Mouse (Mus musculus) kidney, embryonic 14.5 days (tissue): ENCODE data around the gene Cdc34. TPM values are rescaled to one million over a fixed set of nuclear protein-coding genes. Genes with fewer than 3 reads are reported as not detected.
A peak's percentile ranks its signal among the peaks of the same experiment; 100 is the strongest.

Experiments
- ATAC-seq: fragments of 200-750 bp; cut with Nextera tagmentation; 2 replicates; pipeline ENCODE4 v1.8.0; 2017; ENCODE audit warnings: moderate number of reproducible peaks, mild to moderate bottlenecking, moderate TSS enrichment, moderate library complexity; ENCODE audit not compliant: low FRiP score, low TSS enrichment
- H3K27ac ChIP-seq: fragments of 300-500 bp; sonication (generic); 2 replicates; pipeline ENCODE4 v1.5.1; 2014; ENCODE audit warnings: low read depth, mild to moderate bottlenecking, low read length, moderate library complexity, mixed read lengths
- H3K27me3 ChIP-seq: fragments of 300-500 bp; sonication (generic); 2 replicates; pipeline ENCODE4 v1.6.1; 2014; ENCODE audit warnings: mild to moderate bottlenecking, low read length; ENCODE audit not compliant: control insufficient read depth, insufficient read depth
- H3K36me3 ChIP-seq: fragments of 300-500 bp; sonication (generic); 2 replicates; pipeline ENCODE4 v1.6.1; 2014; ENCODE audit warnings: low read length, mixed read lengths; ENCODE audit not compliant: control insufficient read depth, insufficient read depth
- H3K4me1 ChIP-seq: fragments of 300-500 bp; sonication (generic); 2 replicates; pipeline ENCODE4 v1.6.1; 2014; ENCODE audit warnings: low read length, mixed read lengths; ENCODE audit not compliant: control insufficient read depth, insufficient read depth
- H3K4me2 ChIP-seq: fragments of 300-500 bp; sonication (generic); replicated peaks from 2 replicates; pipeline ENCODE4 v1.6.1; 2014; ENCODE audit warnings: low read depth, mild to moderate bottlenecking, low read length
- H3K4me3 ChIP-seq: fragments of 300-500 bp; sonication (generic); 2 replicates; pipeline ENCODE4 v1.5.1; 2014; ENCODE audit warnings: mild to moderate bottlenecking, low read length
- H3K9ac ChIP-seq: fragments of 300-500 bp; sonication (generic); 2 replicates; pipeline ENCODE4 v1.6.1; 2014; ENCODE audit warnings: low read depth, mild to moderate bottlenecking, low read length, moderate library complexity
- H3K9me3 ChIP-seq: fragments of 300-500 bp; sonication (generic); 2 replicates; pipeline ENCODE4 v1.6.1; 2016; ENCODE audit warnings: low read length; ENCODE audit not compliant: control insufficient read depth
- WGBS: fragments of 180-500 bp; shearing (Covaris S2); extraction: QIAGEN DNeasy Blood & Tissue Kit; methylation state at CpG from one replicate; pipeline ENCODE4 v1.1.7; 2014; 5-methylcytosine and 5-hydroxymethylcytosine counted together
- polyA plus RNA-seq: library from polyadenylated mRNA; unstranded; fragments of >200 nt; fragmentation: Nextera tagmentation; extraction: Ambion mirVana; gene quantifications from 2 replicates; pipeline ENCODE4 v1.2.1, GENCODE M21; 2014

The Cdc34 gene
- polyA plus RNA-seq, 1 experiment from 2014 or later: 105 TPM

GRCm38 (mm10) chr10:79652789-79653188 lies 29.2 kb upstream of the Cdc34 start:
- Histone ChIP-seq H3K27ac (no peak overlapping the region), H3K4me3 (no peak overlapping the region), H3K27me3 (no peaks in the 10 kb centered on the region), H3K36me3 (no peaks in the 10 kb centered on the region), H3K4me1 (no peaks in the 10 kb centered on the region), H3K9ac (no peak overlapping the region), H3K9me3 (no peaks in the 10 kb centered on the region), H3K4me2 (no peak overlapping the region)
- ATAC-seq: no peak
- 87% methylated on average over 7 of the region's 7 CpGs for WGBS

GRCm38 (mm10) chr10:79654946-79655395 lies 27.0 kb upstream of the Cdc34 start:
- Histone ChIP-seq H3K27me3 (no peaks in the 10 kb centered on the region), H3K4me3 (no peak overlapping the region), H3K4me2 (no peak overlapping the region), H3K4me1 (no peaks in the 10 kb centered on the region), H3K9ac (no peak overlapping the region), H3K27ac (no peak overlapping the region), H3K9me3 (no peaks in the 10 kb centered on the region), H3K36me3 (no peaks in the 10 kb centered on the region)
- WGBS: 40% methylated on average over 1 of the region's 1 CpGs
- no peak for ATAC-seq

- Histone ChIP-seq H3K27me3 (no peaks in the 10 kb centered on the region), H3K36me3 (no peaks in the 10 kb centered on the region), H3K27ac (no peak overlapping the region), H3K9me3 (no peaks in the 10 kb centered on the region), H3K4me3 (no peak overlapping the region), H3K4me2 (no peak overlapping the region), H3K9ac (no peak overlapping the region), H3K4me1 (no peaks in the 10 kb centered on the region)
- no peak for ATAC-seq
- WGBS: 18% methylated on average over 4 of the region's 4 CpGs
These were observed 23.2 kb upstream of the Cdc34 start for GRCm38 (mm10) chr10:79658829-79659228.

- Histone ChIP-seq H3K9ac (no peak overlapping the region), H3K9me3 (no peaks in the 10 kb centered on the region), H3K27ac (no peak overlapping the region), H3K36me3 (no peaks in the 10 kb centered on the region), H3K4me1 (0 out of 2 replicates have a peak, but pooled peaks cover 4% of the 10 kb centered on the region), H3K4me3 (no peak overlapping the region), H3K4me2 (no peak overlapping the region), H3K27me3 (no peaks in the 10 kb centered on the region)
- ATAC-seq: no peak
- WGBS: 73% methylated on average over 2 of the region's 2 CpGs
These were observed 21.7 kb upstream of the Cdc34 start for GRCm38 (mm10) chr10:79660298-79660697.

- H3K4me2 ChIP-seq: no peak overlapping the region
- no peak overlapping the region for H3K9ac ChIP-seq
- WGBS: 58% methylated on average over 3 of the region's 3 CpGs
- H3K27ac ChIP-seq: 0 out of 2 replicates have a peak overlapping the region, but pooled peaks have one; percentile 24
- no peak for ATAC-seq
- H3K9me3 ChIP-seq: no peaks in the 10 kb centered on the region
- no peak overlapping the region for H3K4me3 ChIP-seq
- H3K27me3 ChIP-seq: no peaks in the 10 kb centered on the region
- H3K4me1 ChIP-seq: 0 out of 2 replicates have a peak, but pooled peaks cover 4% of the 10 kb centered on the region
- no peaks in the 10 kb centered on the region for H3K36me3 ChIP-seq
These were observed 20.1 kb upstream of the Cdc34 start for GRCm38 (mm10) chr10:79661861-79662260.

- WGBS: 11% methylated on average over 13 of the region's 13 CpGs
- 0 out of 2 replicates have a peak, but pooled peaks cover 4% of the 10 kb centered on the region for H3K4me1 ChIP-seq
- H3K27me3 ChIP-seq: no peaks in the 10 kb centered on the region
- no peak within 1 kb of the TSS for H3K27ac ChIP-seq
- H3K4me2 ChIP-seq: no peak within 1 kb of the TSS
- no peaks in the 10 kb centered on the region for H3K9me3 ChIP-seq
- H3K4me3 ChIP-seq: no peak within 1 kb of the TSS
- peak; percentile 15; the same call in 1 of the 2 replicates for ATAC-seq
- H3K9ac ChIP-seq: no peak within 1 kb of the TSS
- no peaks in the 10 kb centered on the region for H3K36me3 ChIP-seq
These were observed 17.8 kb upstream of the Cdc34 start, which contains the start of gene Madcam1 for GRCm38 (mm10) chr10:79664131-79664665. Gene Madcam1 (plus strand): TSS chr10:79664559.

- Histone ChIP-seq H3K9ac (no peak overlapping the region), H3K27me3 (no peaks in the 10 kb centered on the region), H3K4me2 (no peak overlapping the region), H3K36me3 (no peaks in the 10 kb centered on the region), H3K4me3 (no peak overlapping the region), H3K9me3 (no peaks in the 10 kb centered on the region), H3K4me1 (peaks cover 4% of the 10 kb centered on the region; the same call in 1 of the 2 replicates), H3K27ac (no peak overlapping the region)
- ATAC-seq: no peak
- 82% methylated on average over 8 of the region's 8 CpGs for WGBS
These were observed 16.9 kb upstream of the Cdc34 start for GRCm38 (mm10) chr10:79665051-79665450.

- 63% methylated on average over 9 of the region's 9 CpGs for WGBS
- no peak overlapping the region for H3K4me2 ChIP-seq
- no peaks in the 10 kb centered on the region for H3K36me3 ChIP-seq
- no peak for ATAC-seq
- no peaks in the 10 kb centered on the region for H3K27me3 ChIP-seq
- no peak overlapping the region for H3K27ac ChIP-seq
- H3K9ac ChIP-seq: no peak overlapping the region
- no peaks in the 10 kb centered on the region for H3K9me3 ChIP-seq
- H3K4me1 ChIP-seq: peaks cover 19% of the 10 kb centered on the region
- H3K4me3 ChIP-seq: no peak overlapping the region
These were observed 15.5 kb upstream of the Cdc34 start for GRCm38 (mm10) chr10:79666493-79666892.

- ATAC-seq: no peak
These were observed 13.9 kb upstream of the Cdc34 start for GRCm38 (mm10) chr10:79668076-79668475.

More at GRCm38 (mm10) chr10:79668076-79668475, 13.9 kb upstream of the Cdc34 start:
- Histone ChIP-seq H3K4me2 (no peak overlapping the region), H3K9me3 (no peaks in the 10 kb centered on the region), H3K4me3 (no peak overlapping the region), H3K36me3 (peaks cover 2% of the 10 kb centered on the region; the same call in 1 of the 2 replicates), H3K27ac (no peak overlapping the region), H3K4me1 (peaks cover 29% of the 10 kb centered on the region), H3K27me3 (no peaks in the 10 kb centered on the region), H3K9ac (no peak overlapping the region)
- WGBS: 83% methylated on average over 5 of the region's 5 CpGs
